Mouse (Mus musculus) CH12.LX (cell line): Measurements from ENCODE around the gene Hacl1. TPM values are rescaled to one million over a fixed set of nuclear protein-coding genes. Genes with fewer than 3 reads are reported as not detected.

ENCODE experiments used
- DNase-seq: peaks from one replicate; pipeline ENCODE4 v3.0.0-alpha.2; 2013; ENCODE audit errors: extremely low read depth
- H3K27ac ChIP-seq: 2 replicates; pipeline ENCODE4 v1.5.1; 2012; ENCODE audit warnings: low read depth, mild to moderate bottlenecking, control low read depth, moderate library complexity; ENCODE audit not compliant: insufficient read depth
- H3K27me3 ChIP-seq: replicated peaks from 2 replicates; pipeline ENCODE3; 2012; ENCODE audit warnings: inconsistent platforms
- H3K36me3 ChIP-seq, 2 experiments: replicated peaks in 1 of 2; 2 replicates each; pipeline versions ENCODE3 to v1.6.1; 2012; ENCODE audit warnings: inconsistent platforms in 1 of 2, low read length in 1 of 2, mild to moderate bottlenecking in 1 of 2, mixed read lengths in 1 of 2, moderate library complexity in 1 of 2; ENCODE audit not compliant: control insufficient read depth in 1 of 2, insufficient read depth in 1 of 2
- H3K4me1 ChIP-seq, 2 experiments: 2 replicates each; pipeline ENCODE4 v1.6.1; 2012; ENCODE audit warnings: inconsistent platforms in 1 of 2, moderate library complexity in 1 of 2; ENCODE audit not compliant: insufficient read depth in 2 of 2, control insufficient read depth in 1 of 2
- H3K4me2 ChIP-seq: 2 replicates; pipeline ENCODE4 v1.6.1; 2012; ENCODE audit warnings: low read depth, mild to moderate bottlenecking, control low read depth; ENCODE audit not compliant: poor library complexity, insufficient read depth, severe bottlenecking
- H3K4me3 ChIP-seq, 3 experiments: fragments of 150-350 bp in 1 of 3; sonication (generic) in 1 of 3; replicated peaks in 1 of 3; 2 replicates each; pipeline versions ENCODE3 to v1.5.1; 2011 to 2012; ENCODE audit warnings: low read depth in 2 of 3, low read length in 2 of 3, mild to moderate bottlenecking in 2 of 3, moderate library complexity in 2 of 3, control low read depth in 1 of 3, improper control_type of control experiment in 1 of 3, inconsistent platforms in 1 of 3, mixed read lengths in 1 of 3; ENCODE audit not compliant: poor library complexity in 1 of 3
- H3K79me2 ChIP-seq: replicated peaks from 2 replicates; pipeline ENCODE4 v1.6.1; 2012; ENCODE audit warnings: mild to moderate bottlenecking, moderate library complexity; ENCODE audit not compliant: control insufficient read depth, poor library complexity, insufficient read depth, severe bottlenecking; ENCODE audit errors: extremely low read depth
- H3K9ac ChIP-seq: 2 replicates; pipeline ENCODE4 v1.6.1; 2012; ENCODE audit warnings: low read depth, mild to moderate bottlenecking, control low read depth, moderate library complexity; ENCODE audit not compliant: insufficient read depth
- H3K9me3 ChIP-seq: replicated peaks from 2 replicates; pipeline ENCODE3; 2012; ENCODE audit warnings: low read length, inconsistent platforms, mixed read lengths
- BHLHE40 ChIP-seq: IDR thresholded peaks from 2 replicates; pipeline ENCODE4 v1.6.1; 2011; ENCODE audit warnings: mild to moderate bottlenecking, low read depth, low read length, improper control_type of control experiment
- IRF4 ChIP-seq: IDR thresholded peaks from 2 replicates; pipeline ENCODE4 v1.6.1; 2014; ENCODE audit warnings: low read depth, mild to moderate bottlenecking, inconsistent platforms, low read length, improper control_type of control experiment
- JUN ChIP-seq: IDR thresholded peaks from 2 replicates; pipeline ENCODE4 v1.6.1; 2011; ENCODE audit warnings: low read depth, mild to moderate bottlenecking, low read length, improper control_type of control experiment, moderate library complexity; ENCODE audit not compliant: insufficient read depth
- MXI1 ChIP-seq: IDR thresholded peaks from 2 replicates; pipeline ENCODE4 v1.6.1; 2011; ENCODE audit warnings: mild to moderate bottlenecking, low read depth, low read length, improper control_type of control experiment
- RAD21 ChIP-seq: IDR thresholded peaks from 2 replicates; pipeline ENCODE4 v1.6.1; 2011; ENCODE audit warnings: low read depth, mild to moderate bottlenecking, low read length, improper control_type of control experiment, moderate library complexity
- RCOR1 ChIP-seq: conservative IDR thresholded peaks from 2 replicates; pipeline ENCODE4 v1.6.1; 2012; ENCODE audit warnings: low read depth, mild to moderate bottlenecking, inconsistent platforms, low read length, improper control_type of control experiment
- ZMIZ1 ChIP-seq: IDR thresholded peaks from 2 replicates; pipeline ENCODE4 v1.6.1; 2012; ENCODE audit warnings: low read depth, mild to moderate bottlenecking, inconsistent platforms, low read length, improper control_type of control experiment
- ZNF384 ChIP-seq: IDR thresholded peaks from 2 replicates; pipeline ENCODE4 v1.6.1; 2012; ENCODE audit warnings: low read depth, low read length, improper control_type of control experiment, inconsistent platforms
- dilution Hi-C: fragments of 300-500 bp; cut with MboI; formaldehyde crosslinking; loops from 2 replicates; pipeline ENCODE4 v1.14.3; 2020; ENCODE audit warnings: low sequenced_read_pairs; ENCODE audit not compliant: extremely low pct_unique_long_range_greater_than_20kb, extremely low pct_ligation_motif_present
- in situ Hi-C: fragments of 300-500 bp; cut with MboI; formaldehyde crosslinking; loops from 3 replicates; pipeline ENCODE4 v1.14.3; 2019; ENCODE audit warnings: low sequenced_read_pairs, low pct_ligation_motif_present, low pct_unique_long_range_greater_than_20kb, mixed read lengths
- polyA plus RNA-seq: library from polyadenylated mRNA; unstranded; fragments of >175 nt; gene quantifications from 2 replicates; pipeline ENCODE4 v1.2.1, GENCODE M21; 2012; ENCODE audit warnings: low read depth; ENCODE audit not compliant: insufficient read length
- total RNA-seq, 2 experiments: library from RNA; depleted of rRNA; stranded (reverse); fragments of 300-350 nt in 1 of 2; fragments of >200 nt in 1 of 2; gene quantifications; 2 replicates each; pipeline ENCODE4 v1.2.3; 2012 to 2014

Gene Hacl1
- total and polyA plus RNA-seq, 3 experiments, result 13.6 to 22.6 (median 20.2) TPM

- TF ChIP-seq ZNF384 (no peak), RCOR1 (no peak), BHLHE40 (peak; percentile 50), RAD21 (no peak; the same call in none of the 2 replicates)
These were observed 44.6 kb upstream of the Hacl1 start (continued) for GRCm38 (mm10) chr14:31685680-31686079.

GRCm38 (mm10) chr14:31684343-31685040 lies 43.4 kb upstream of the Hacl1 start:
- no peaks in the 10 kb centered on the region for H3K36me3 ChIP-seq
- H3K4me3 ChIP-seq, result no peak overlapping the region
- in situ Hi-C loops, result no loop called here
- peak overlapping the region; percentile 22 for H3K9ac ChIP-seq
- 0 out of 2 replicates have a peak overlapping the region, but pooled peaks have one; percentile 8 for H3K27ac ChIP-seq
- no peaks in the 10 kb centered on the region for H3K9me3 ChIP-seq
- no peaks in the 10 kb centered on the region for H3K27me3 ChIP-seq
- H3K4me2 ChIP-seq, result peak overlapping the region; percentile 6; the same call in 1 of the 2 replicates
- peaks cover 28 to 62% of the 10 kb centered on the region in 2 experiments for H3K4me1 ChIP-seq
- DNase-seq, result peak; percentile 56
- TF ChIP-seq IRF4, result peak; percentile 54; the same call in 1 of the 2 replicates
- TF ChIP-seq MXI1, result 0 out of 2 replicates have a peak, but pooled peaks have one; percentile 32
- TF ChIP-seq JUN, result no peak
- TF ChIP-seq ZMIZ1, result no peak
- dilution Hi-C loops, result no loop called here
- H3K79me2 ChIP-seq, result no peaks in the 10 kb centered on the region

- dilution Hi-C loops (no loop called here), in situ Hi-C loops (no loop called here)
- TF ChIP-seq ZNF384 (0 out of 2 replicates have a peak, but pooled peaks have one; percentile 33), RCOR1 (no peak)
- H3K9ac ChIP-seq, result no peak overlapping the region
- no peaks in the 10 kb centered on the region for H3K27me3 ChIP-seq
- H3K36me3 ChIP-seq, result no peaks in the 10 kb centered on the region
- no peak overlapping the region for H3K27ac ChIP-seq
- no peaks in the 10 kb centered on the region for H3K79me2 ChIP-seq
- H3K4me1 ChIP-seq, result peaks cover 28 to 62% of the 10 kb centered on the region in 2 experiments
- H3K9me3 ChIP-seq, result no peaks in the 10 kb centered on the region
- no peak overlapping the region for H3K4me2 ChIP-seq
- no peak for DNase-seq
- no peak overlapping the region for H3K4me3 ChIP-seq
These were observed 42.5 kb upstream of the Hacl1 start for GRCm38 (mm10) chr14:31683610-31684009.
